Mouse (Mus musculus) telencephalon, adult 2 months (tissue): ENCODE measurements around the gene Rps15.

Experiments used
- DNase-seq: peaks from one replicate; pipeline ENCODE4 v3.0.0-alpha.2; 2011; ENCODE audit warnings: low read depth, low spot score

Gene Rps15

DNA sequence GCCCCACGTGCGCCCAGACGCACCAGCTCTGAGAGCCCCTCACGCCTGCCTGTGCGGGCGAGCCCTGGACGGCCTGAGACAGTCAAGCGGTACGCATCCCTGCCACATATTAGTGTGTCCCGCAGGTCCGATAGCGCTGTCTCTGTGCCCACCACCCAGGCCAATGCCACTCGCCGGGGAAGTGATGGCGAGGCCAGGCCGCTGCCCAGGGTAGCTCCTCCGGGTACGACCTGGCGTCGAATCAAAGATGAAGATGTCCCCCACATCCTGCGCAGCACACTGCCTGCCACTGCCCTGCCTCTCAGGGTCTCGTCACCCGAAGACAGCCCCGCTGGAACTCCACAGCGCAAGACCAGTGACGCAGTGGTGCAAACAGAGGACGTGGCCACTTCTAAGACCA, 23.1 kb downstream of the Rps15 start:
- DNase-seq, result no peak

DNA sequence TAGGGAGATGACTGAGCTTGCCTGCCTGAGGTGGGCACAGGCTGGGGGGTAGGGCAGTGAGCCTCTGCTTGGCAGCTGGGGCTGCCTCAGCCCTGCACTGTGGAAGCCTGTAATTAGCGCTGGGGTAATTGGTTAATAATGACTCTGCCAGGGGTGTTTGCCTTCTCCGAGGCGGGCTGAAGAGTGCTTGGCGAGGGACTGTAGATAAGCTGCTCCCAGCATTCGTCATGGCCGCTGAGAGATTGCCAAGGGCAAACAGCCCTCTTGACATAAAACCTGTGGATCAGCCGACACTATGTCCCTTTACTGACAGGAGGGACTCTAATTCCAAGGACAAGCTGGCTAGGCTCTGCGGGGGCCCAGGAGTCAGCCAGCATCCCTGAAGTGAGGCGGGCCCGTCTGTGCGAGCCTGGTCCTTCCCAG, 24.1 kb downstream of the Rps15 start:
- DNase-seq, result no peak

DNA sequence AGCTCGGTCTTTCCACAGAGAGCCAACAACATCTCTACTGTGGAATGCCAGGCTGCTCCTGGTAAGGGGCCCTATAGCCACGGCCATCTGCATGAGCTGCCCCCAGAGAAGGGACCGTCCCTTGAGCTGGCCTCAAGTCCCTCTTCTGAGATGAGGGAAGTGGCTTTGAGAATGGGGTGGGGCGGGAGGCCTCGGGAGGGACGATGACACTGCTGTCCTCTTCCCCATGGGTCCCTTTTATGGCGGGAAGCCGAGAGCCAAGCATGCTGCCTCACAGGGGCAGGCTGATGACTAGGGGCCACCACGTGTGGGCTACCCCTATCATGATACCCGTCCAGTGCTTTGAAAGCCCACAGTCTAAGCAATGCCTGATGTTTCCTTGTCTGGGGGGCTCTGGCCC, 24.8 kb downstream of the Rps15 start:
- DNase-seq, result no peak

DNA sequence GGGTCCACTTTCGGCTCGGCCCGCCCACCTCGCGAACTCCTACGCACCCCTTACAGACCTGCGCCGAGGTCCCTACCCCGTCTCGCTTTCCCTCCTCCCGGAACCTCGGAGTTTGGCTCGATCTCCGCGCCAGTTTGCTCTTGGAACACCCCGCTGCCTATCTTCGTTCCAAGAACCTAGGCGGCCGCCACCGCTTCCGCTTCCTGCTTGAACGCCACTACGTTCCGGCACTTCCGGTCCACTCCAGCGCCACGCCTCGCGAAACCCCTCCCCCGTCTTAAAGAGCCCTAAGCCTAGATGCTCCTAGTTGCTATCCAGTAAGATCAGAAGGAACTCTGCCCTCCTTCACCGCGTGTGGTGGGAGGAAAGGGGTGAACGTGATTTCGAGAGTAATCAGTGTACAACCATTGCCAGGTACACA, 28.1 kb downstream of the Rps15 start, which contains the start of gene 2310011J03Rik:
Gene 2310011J03Rik, minus strand, starts transcription at position 198 of the 421 bp plus-strand sequence.
- peak; percentile 93 for DNase-seq

DNA sequence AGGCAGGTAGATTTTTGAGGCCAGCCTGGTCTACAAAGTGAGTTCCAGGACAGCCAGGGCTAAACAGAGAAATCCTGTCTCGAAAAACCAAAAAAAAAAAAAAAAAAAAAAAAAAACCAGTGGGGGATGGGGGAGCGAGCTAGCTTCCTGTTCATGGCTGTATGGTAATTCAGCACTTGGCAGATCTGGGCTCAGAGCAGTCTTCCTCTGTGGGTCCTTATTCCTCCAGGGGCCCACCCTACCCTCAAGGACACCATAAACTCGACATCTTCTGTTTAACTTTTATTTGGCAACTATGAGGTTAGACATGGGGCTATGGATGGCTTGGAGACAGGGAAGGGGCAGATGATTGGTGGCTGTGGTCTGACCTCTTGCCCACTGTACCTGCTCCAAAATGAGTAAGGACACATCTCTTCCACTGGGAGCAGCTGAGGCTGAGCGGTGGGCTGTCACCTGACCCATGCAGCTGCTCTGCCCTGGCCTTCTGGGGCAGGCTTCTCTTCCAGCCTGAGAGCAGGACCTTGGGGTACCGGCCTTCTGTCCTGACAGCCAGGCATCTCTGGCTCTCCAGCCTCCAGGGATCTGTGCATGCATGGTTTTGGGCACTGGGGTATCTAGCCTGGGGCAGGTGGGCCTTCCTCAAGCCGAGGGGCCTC, 28.9 kb downstream of the Rps15 start:
- no peak for DNase-seq

- DNase-seq, result no peak
These were observed 29.7 kb downstream of the Rps15 start for GRCm38 (mm10) chr10:80321670-80322581.

DNA sequence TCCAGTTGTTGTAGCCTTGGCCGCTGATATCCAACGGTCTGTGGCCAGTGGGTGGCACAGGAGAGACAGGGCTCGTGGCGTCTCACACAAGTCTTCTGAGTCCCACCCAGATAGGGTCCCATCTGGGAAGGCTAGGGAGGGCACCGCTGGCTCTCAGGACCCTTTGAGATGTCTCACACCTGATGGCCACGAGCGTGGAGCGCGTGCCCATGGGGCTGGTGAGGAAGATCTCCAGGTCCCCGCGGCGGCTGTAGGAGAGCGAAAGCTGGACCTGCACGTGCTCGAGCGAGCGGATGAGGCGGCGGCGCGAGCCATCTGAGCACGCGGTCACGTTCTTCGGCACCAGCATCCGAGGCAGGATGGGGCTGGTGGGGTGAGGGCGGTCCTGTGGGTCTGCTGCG, 30.6 kb downstream of the Rps15 start:
- no peak for DNase-seq

GRCm38 (mm10) chr10:80323261-80324119, 31.2 kb downstream of the Rps15 start:
- DNase-seq, result no peak

DNA sequence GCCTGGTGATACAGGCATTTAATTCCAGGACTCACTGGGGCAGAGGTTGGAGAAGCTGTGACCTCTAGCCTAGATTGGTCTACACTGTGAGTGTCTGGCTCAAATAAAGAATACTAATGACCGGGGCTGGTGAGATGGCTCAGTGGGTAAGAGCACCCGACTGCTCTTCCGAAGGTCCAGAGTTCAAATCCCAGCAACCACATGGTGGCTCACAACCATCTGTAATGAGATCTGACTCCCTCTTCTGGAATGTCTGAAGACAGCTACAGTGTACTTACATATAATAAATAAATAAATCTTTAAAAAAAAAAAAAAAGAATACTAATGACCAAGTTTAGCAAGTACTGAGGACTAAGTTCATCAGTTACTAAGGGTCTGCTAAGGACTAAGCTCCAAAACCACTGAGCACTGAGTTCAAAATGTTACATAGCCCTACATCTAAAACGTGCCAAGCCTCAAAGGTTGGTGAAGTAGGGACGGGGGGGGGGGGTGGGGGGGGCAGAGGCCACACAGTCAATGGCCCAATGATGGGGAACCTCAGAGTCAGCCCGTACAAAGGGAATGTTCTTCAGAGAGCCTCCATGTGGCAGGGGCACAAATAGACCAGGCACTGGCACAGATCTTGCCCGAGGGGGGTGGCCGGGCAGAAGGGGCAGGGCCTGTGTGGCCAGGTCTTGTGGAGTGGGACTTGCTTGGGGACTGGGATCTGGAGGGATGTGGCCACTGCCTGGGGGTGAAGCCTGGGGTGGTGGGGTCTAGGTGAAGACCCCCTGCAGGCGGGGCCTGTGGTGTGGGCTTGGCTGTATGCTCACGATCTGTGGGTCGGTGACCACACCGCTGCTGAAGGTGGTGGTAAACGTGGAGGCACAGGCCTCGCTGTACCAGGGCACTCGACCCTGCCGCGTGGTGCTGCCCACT, 32.1 kb downstream of the Rps15 start:
- no peak for DNase-seq

GRCm38 (mm10) chr10:80325045-80325444, 32.8 kb downstream of the Rps15 start:
- DNase-seq, result no peak

DNA sequence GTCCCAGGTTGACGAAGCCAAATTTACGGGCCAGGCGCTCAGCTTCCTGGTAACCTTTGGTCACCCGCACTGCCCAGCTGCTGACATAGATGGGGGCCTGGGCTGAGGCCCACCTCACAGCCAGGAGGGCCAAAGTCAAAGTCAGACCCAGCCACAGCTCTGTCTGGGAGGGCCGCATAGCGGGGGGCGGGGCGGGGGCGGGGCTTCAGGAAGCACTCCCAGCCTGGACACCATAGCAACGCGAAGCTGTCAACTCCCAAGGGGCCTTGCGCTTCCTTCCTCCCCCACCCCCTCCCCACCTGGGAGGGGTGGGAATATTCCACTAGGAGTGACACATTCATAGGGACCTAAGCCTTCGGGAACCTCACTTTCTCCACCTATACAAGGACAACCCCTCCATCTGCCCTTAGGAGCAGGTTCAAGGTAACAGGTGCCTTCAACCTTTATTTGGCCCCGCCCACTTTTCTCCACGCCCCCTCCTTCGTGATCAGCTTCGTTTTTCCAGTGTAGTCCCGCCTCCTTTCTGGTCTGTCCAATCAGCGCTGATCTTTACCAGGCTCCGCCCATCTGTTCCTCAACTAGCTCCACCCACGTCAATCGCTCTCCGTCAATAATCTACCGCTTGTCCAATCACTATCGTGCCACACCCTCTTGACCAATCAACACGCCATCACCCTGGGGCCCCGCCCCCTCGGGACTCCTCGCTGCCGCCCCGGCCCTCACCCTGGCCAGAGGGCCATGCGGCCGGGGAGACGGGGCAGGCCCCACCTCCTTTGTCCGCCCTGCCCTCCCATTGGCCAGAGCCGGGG, 37.2 kb downstream of the Rps15 start, which contains the start of the genes Pcsk4 and Reep6:
Gene Pcsk4, minus strand, starts transcription at position 226 of the 809 bp plus-strand sequence.
Gene Reep6, plus strand, starts transcription at position 681 of the 809 bp plus-strand sequence.
- DNase-seq, result peak; percentile 96

- DNase-seq, result no peak
These were observed 37.8 kb downstream of the Rps15 start for GRCm38 (mm10) chr10:80330084-80330483.

DNA sequence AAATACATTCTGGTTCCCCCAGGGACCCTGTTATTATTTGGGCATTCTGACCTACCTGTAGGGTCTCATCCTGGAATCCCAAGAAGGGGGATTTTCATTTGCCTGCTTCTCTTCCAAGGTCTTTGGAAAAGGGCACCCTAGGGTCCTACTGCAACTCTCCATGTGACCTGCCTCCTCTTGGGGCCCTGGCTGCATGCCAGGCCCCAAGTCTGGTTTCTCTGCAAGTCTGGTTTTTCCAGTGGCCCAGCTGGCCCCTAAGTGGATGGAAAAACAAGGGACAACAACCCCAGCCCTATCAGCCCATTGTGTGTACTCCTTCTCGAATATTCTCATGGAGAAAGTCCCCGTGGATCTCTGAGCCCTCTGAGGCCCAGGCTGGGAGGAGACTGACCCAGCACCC, 38.6 kb downstream of the Rps15 start:
- DNase-seq, result no peak

- DNase-seq, result no peak
These were observed 39.6 kb downstream of the Rps15 start for GRCm38 (mm10) chr10:80331636-80332524.

- DNase-seq, result no peak
These were observed 40.3 kb downstream of the Rps15 start for GRCm38 (mm10) chr10:80332525-80332989.

DNA sequence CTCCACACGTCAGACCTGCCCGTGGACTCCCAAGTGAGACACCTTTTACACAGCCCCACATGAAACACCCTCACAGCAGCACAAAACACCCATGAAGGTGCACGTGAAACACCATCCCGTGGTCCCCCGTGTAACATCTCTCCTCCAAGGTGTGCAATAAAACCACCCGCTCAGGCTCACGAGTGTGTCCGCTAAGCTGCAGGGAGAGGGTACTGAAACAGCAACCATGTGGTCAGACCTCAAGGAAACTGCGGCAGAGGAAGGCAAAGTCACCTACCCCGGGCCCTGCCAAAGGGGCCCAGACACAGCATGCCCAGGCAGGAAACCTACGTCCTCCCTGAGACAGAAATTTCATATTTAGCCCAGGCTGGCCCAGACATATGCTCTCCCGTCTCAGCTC, 44.0 kb downstream of the Rps15 start:
- no peak for DNase-seq

DNA sequence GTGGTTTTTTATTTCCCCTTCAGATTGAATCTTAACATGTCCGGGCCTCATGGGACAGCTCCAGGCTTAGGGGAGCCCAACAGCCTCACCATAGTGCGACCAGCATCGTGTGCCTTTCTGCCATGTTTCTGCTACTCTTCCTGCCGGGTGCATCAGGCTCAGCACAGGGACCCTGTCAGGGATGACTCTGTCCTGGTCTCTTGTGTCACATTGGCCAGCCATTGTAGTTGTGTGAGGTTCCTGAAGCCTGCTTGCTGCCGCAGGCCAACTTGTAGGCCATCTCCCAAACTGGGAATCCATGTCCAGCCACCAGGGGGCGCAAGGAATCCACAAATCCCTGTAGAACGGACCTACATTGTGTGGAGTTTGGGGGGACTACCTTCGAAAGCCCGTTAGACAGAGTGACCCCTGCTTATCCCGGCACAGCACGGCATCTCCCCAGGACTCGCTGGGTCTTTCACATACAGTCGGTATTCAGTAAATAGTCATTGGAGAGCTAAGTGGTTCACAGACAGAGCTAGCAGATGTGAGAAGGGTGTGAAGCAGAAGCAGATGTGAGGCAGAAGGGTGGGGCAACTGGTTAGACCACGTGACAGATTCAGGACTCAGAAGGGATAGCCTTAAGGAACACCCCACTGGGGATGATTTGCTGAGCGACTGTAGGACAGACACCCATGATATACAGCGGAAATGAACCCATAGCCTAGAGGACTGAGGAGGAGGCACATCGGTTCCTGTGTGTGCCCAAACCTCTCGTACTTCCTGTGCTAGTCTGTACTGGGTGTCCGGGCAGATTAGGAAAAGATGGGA, 47.9 kb downstream of the Rps15 start:
- DNase-seq, result no peak

- no peak for DNase-seq
These were observed 48.8 kb downstream of the Rps15 start for GRCm38 (mm10) chr10:80341026-80341425.
